Mouse (Mus musculus): ENCODE measurements at regions not wholly inside any gene's neighbourhood (a gene's known extent, or its start where the extent isn't known, plus 50 kb on each side); places are given as distances from the start of the nearest gene placed in this dataset.

- Histone ChIP-seq H3K27me3 (ENCODE audit: control insufficient read depth, insufficient read depth, low read length) (no peaks in the 10 kb centered on the region), H3K4me2 (ENCODE audit: low read depth, low read length, severe bottlenecking) (no peak overlapping the region), H3K4me1 (replicated peaks; ENCODE audit: control insufficient read depth, insufficient read depth, low read length) (no peaks in the 10 kb centered on the region), H3K9ac (ENCODE audit: low read length) (no peak overlapping the region), H3K27ac (ENCODE audit: low read depth, low read length) (no peak overlapping the region), H3K36me3 (ENCODE audit: control insufficient read depth, insufficient read depth, low read length) (no peaks in the 10 kb centered on the region), H3K4me3 (ENCODE audit: low read depth, low read length) (no peak overlapping the region), H3K9me3 (ENCODE audit: control insufficient read depth, low read length) (no peaks in the 10 kb centered on the region)
- 72% methylated on average over 2 of the region's 2 CpGs for WGBS
- ATAC-seq (replicated peaks; ENCODE audit: low FRiP score) (no peak), DNase-seq (ENCODE audit: low spot score) (no peak)
These were observed 318.9 kb downstream of the Pdzph1 start for GRCm38 (mm10) chr17:58672291-58672690.

DNA sequence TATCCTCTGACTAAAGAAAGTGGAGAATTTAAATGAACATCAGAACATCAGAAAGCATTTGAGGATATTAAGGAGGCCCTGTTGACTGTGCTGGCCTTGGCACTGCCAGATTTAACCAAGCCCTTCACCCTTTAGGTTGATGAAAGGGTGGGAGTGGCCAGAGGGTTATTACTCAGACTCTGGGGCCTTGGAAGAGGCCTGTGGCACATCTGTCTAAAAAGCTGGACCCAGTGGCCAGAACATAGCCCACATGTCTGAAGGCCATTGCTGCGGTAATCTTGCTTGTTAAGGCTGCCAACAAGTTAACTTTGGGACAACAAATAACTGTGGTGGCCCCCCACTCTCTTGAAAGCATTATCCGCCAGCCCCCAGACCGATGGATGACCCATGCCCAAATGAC, 323.1 kb downstream of the Pdzph1 start:
- no peak overlapping the region for H3K4me2 ChIP-seq (ENCODE audit: low read depth, low read length, severe bottlenecking)
- H3K27ac ChIP-seq (ENCODE audit: low read depth, low read length), result no peak overlapping the region
- H3K4me1 ChIP-seq (replicated peaks; ENCODE audit: control insufficient read depth, insufficient read depth, low read length), result no peaks in the 10 kb centered on the region
- ATAC-seq (replicated peaks; ENCODE audit: low FRiP score) (no peak), DNase-seq (ENCODE audit: low spot score) (no peak)
- H3K27me3 ChIP-seq (ENCODE audit: control insufficient read depth, insufficient read depth, low read length), result no peaks in the 10 kb centered on the region
- no peaks in the 10 kb centered on the region for H3K36me3 ChIP-seq (ENCODE audit: control insufficient read depth, insufficient read depth, low read length)
- H3K9ac ChIP-seq (ENCODE audit: low read length), result no peak overlapping the region
- no peaks in the 10 kb centered on the region for H3K9me3 ChIP-seq (ENCODE audit: control insufficient read depth, low read length)
- H3K4me3 ChIP-seq (ENCODE audit: low read depth, low read length), result no peak overlapping the region
- 93% methylated on average over 3 of the region's 3 CpGs for WGBS

DNA sequence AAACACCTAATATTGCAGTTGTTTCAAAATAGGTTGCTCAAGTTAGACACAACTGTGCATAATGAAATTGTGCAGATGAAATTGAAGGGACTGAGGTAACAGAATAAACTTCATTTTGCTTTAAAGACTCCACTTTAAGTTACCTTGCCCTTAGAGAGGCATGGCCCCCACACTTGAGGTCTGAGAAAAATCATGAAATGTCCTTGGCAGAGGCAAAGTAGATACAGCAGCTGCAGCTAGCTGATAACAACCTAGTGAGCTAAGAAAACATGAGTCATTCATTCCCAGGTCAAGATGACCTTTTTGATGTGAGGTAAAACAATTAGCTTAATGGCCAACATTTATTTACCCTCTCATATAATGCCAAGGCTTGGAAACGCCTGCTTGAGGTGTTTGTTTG, 347.4 kb downstream of the Pdzph1 start:
- H3K9ac ChIP-seq (ENCODE audit: low read length), result no peak overlapping the region

GRCm38 (mm10) chr17:58642273-58642672, 348.9 kb downstream of the Pdzph1 start:
- Histone ChIP-seq H3K9ac (ENCODE audit: low read length) (no peak overlapping the region), H3K36me3 (ENCODE audit: control insufficient read depth, insufficient read depth, low read length) (no peaks in the 10 kb centered on the region), H3K27me3 (ENCODE audit: control insufficient read depth, insufficient read depth, low read length) (no peaks in the 10 kb centered on the region), H3K27ac (ENCODE audit: low read depth, low read length) (no peak overlapping the region), H3K4me2 (ENCODE audit: low read depth, low read length, severe bottlenecking) (no peak overlapping the region), H3K4me3 (ENCODE audit: low read depth, low read length) (no peak overlapping the region), H3K9me3 (ENCODE audit: control insufficient read depth, low read length) (no peaks in the 10 kb centered on the region), H3K4me1 (replicated peaks; ENCODE audit: control insufficient read depth, insufficient read depth, low read length) (no peaks in the 10 kb centered on the region)
- DNase-seq (ENCODE audit: low spot score), result no peak
- WGBS, result 87% methylated on average over 1 of the region's 1 CpGs
- no peak for ATAC-seq (replicated peaks; ENCODE audit: low FRiP score)

More for the DNA sequence above, 347.4 kb downstream of the Pdzph1 start:
- DNase-seq (ENCODE audit: low spot score), result no peak
- H3K9me3 ChIP-seq (ENCODE audit: control insufficient read depth, low read length), result no peaks in the 10 kb centered on the region
- H3K36me3 ChIP-seq (ENCODE audit: control insufficient read depth, insufficient read depth, low read length), result no peaks in the 10 kb centered on the region
- H3K4me2 ChIP-seq (ENCODE audit: low read depth, low read length, severe bottlenecking), result no peak overlapping the region
- WGBS, result 75% methylated on average over 1 of the region's 1 CpGs
- H3K4me1 ChIP-seq (replicated peaks; ENCODE audit: control insufficient read depth, insufficient read depth, low read length), result no peaks in the 10 kb centered on the region
- H3K27ac ChIP-seq (ENCODE audit: low read depth, low read length), result no peak overlapping the region
- H3K4me3 ChIP-seq (ENCODE audit: low read depth, low read length), result no peak overlapping the region
- no peaks in the 10 kb centered on the region for H3K27me3 ChIP-seq (ENCODE audit: control insufficient read depth, insufficient read depth, low read length)
- no peak for ATAC-seq (replicated peaks; ENCODE audit: low FRiP score)

GRCm38 (mm10) chr17:58598911-58599310, 392.3 kb downstream of the Pdzph1 start:
- no peaks in the 10 kb centered on the region for H3K36me3 ChIP-seq (ENCODE audit: control insufficient read depth, insufficient read depth, low read length)
- H3K27me3 ChIP-seq (ENCODE audit: control insufficient read depth, insufficient read depth, low read length), result no peaks in the 10 kb centered on the region
- H3K4me2 ChIP-seq (ENCODE audit: low read depth, low read length, severe bottlenecking), result no peak overlapping the region
- no peak overlapping the region for H3K4me3 ChIP-seq (ENCODE audit: low read depth, low read length)
- 33% methylated on average over 1 of the region's 1 CpGs for WGBS
- no peak overlapping the region for H3K27ac ChIP-seq (ENCODE audit: low read depth, low read length)
- H3K9me3 ChIP-seq (ENCODE audit: control insufficient read depth, low read length), result no peaks in the 10 kb centered on the region
- no peaks in the 10 kb centered on the region for H3K4me1 ChIP-seq (replicated peaks; ENCODE audit: control insufficient read depth, insufficient read depth, low read length)
- H3K9ac ChIP-seq (ENCODE audit: low read length), result no peak overlapping the region
- no peak for ATAC-seq (replicated peaks; ENCODE audit: low FRiP score)
- DNase-seq (ENCODE audit: low spot score), result no peak

DNA sequence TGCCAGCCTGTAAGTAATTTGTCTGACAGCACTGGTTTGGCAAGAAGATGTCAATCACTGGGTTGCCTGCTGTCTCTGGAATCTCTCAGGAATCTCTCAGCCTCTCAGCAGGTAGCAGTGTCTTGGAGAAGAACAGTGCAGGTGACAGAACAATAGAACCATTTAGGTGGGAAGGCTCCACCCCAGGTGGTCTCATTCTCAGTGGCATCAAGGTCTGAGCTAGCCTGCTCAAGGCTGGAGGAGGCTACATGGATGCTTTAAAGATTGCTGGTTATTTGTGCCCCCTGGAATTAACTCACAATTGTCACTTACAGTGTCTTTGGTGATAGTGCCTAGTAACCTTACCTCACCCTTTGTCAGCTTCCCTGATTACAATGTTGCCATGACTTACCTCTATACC, 394.5 kb downstream of the Pdzph1 start:
- Histone ChIP-seq H3K4me2 (ENCODE audit: low read depth, low read length, severe bottlenecking) (no peak overlapping the region), H3K4me3 (ENCODE audit: low read depth, low read length) (no peak overlapping the region), H3K9ac (ENCODE audit: low read length) (no peak overlapping the region), H3K4me1 (replicated peaks; ENCODE audit: control insufficient read depth, insufficient read depth, low read length) (no peaks in the 10 kb centered on the region), H3K36me3 (ENCODE audit: control insufficient read depth, insufficient read depth, low read length) (no peaks in the 10 kb centered on the region), H3K27ac (ENCODE audit: low read depth, low read length) (no peak overlapping the region), H3K27me3 (ENCODE audit: control insufficient read depth, insufficient read depth, low read length) (no peaks in the 10 kb centered on the region), H3K9me3 (ENCODE audit: control insufficient read depth, low read length) (no peaks in the 10 kb centered on the region)
- no peak for DNase-seq (ENCODE audit: low spot score)
- no peak for ATAC-seq (replicated peaks; ENCODE audit: low FRiP score)

DNA sequence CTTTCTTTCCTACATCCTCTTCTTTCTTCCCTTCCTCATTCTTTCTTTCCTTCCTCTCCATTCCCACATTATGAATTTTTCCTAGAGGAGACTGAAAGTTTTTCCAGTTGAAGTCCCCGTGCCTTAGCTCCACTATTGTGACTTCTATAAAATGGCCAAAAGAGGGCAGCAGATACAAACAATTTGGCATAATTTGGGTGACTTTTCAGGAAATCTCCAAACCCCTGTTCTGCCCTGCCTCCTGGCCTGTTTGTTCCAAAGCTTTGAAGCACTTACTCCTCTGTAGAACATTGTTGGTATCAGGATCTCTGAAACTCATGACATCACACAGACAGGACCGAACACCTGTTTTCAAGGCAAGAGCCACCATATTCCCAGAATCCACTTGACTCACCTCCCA, 403.2 kb downstream of the Pdzph1 start:
- Histone ChIP-seq H3K4me1 (replicated peaks; ENCODE audit: control insufficient read depth, insufficient read depth, low read length) (no peaks in the 10 kb centered on the region), H3K4me2 (ENCODE audit: low read depth, low read length, severe bottlenecking) (no peak overlapping the region), H3K27ac (ENCODE audit: low read depth, low read length) (no peak overlapping the region), H3K9me3 (ENCODE audit: control insufficient read depth, low read length) (no peaks in the 10 kb centered on the region), H3K4me3 (ENCODE audit: low read depth, low read length) (no peak overlapping the region), H3K36me3 (ENCODE audit: control insufficient read depth, insufficient read depth, low read length) (no peaks in the 10 kb centered on the region), H3K9ac (ENCODE audit: low read length) (no peak overlapping the region), H3K27me3 (ENCODE audit: control insufficient read depth, insufficient read depth, low read length) (no peaks in the 10 kb centered on the region)
- WGBS, result 56% methylated on average over 2 of the region's 2 CpGs
- ATAC-seq (replicated peaks; ENCODE audit: low FRiP score) (peak; percentile 65; the same call in 1 of the 2 replicates), DNase-seq (ENCODE audit: low spot score) (no peak)

DNA sequence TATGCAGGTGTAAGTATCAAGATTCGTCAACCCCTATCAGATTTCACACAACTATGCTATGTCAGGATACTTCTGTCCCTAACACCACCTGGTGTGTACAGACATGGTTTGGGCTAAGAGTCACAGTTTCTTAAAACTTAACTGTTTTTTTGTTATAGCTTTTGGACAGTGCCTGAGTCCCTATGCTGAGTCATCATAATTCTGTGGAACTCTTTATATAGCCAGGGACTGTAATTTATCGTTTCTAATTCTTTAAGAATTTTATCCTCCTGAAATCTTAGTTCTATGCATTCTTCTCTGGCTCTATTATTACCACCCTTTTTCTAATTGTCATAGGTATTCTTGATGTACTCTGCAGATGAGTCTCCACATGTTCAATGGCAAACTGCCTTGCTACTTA, 418.3 kb downstream of the Pdzph1 start:
- Histone ChIP-seq H3K27ac (ENCODE audit: low read depth, low read length) (no peak overlapping the region), H3K9me3 (ENCODE audit: control insufficient read depth, low read length) (no peaks in the 10 kb centered on the region), H3K4me1 (replicated peaks; ENCODE audit: control insufficient read depth, insufficient read depth, low read length) (no peaks in the 10 kb centered on the region), H3K9ac (ENCODE audit: low read length) (no peak overlapping the region), H3K27me3 (ENCODE audit: control insufficient read depth, insufficient read depth, low read length) (no peaks in the 10 kb centered on the region), H3K4me3 (ENCODE audit: low read depth, low read length) (no peak overlapping the region), H3K4me2 (ENCODE audit: low read depth, low read length, severe bottlenecking) (no peak overlapping the region), H3K36me3 (ENCODE audit: control insufficient read depth, insufficient read depth, low read length) (no peaks in the 10 kb centered on the region)
- WGBS, result 86% methylated on average over 2 of the region's 2 CpGs
- no peak for DNase-seq (ENCODE audit: low spot score)
- ATAC-seq (replicated peaks; ENCODE audit: low FRiP score), result no peak

Data from forebrain, embryonic 11.5 days (tissue).